Mouse (Mus musculus) MEL (cell line): ENCODE data around the gene Apoa5.

ENCODE experiments used
- CHD2 ChIP-seq: IDR thresholded peaks from 2 replicates; pipeline ENCODE4 v1.6.1; 2011; ENCODE audit warnings: low read length, improper control_type of control experiment
- CTCF ChIP-seq, 3 experiments: IDR thresholded peaks in 2 of 3; conservative IDR thresholded peaks in 1 of 3; 2 replicates each; pipeline ENCODE4 v1.5.1; 2011 to 2012; ENCODE audit warnings: low read length in 3 of 3, low read depth in 2 of 3, mild to moderate bottlenecking in 2 of 3, improper control_type of control experiment in 1 of 3, inconsistent platforms in 1 of 3, mixed read lengths in 1 of 3, moderate library complexity in 1 of 3; ENCODE audit not compliant: control insufficient read depth in 1 of 3, insufficient read depth in 1 of 3, poor library complexity in 1 of 3, severe bottlenecking in 1 of 3
- EP300 ChIP-seq, 2 experiments: IDR thresholded peaks; 2 replicates each; pipeline ENCODE4 v1.6.1; 2011; ENCODE audit warnings: improper control_type of control experiment in 2 of 2, low read length in 2 of 2, low read depth in 1 of 2, mild to moderate bottlenecking in 1 of 2
- GABPA ChIP-seq: IDR thresholded peaks from 2 replicates; pipeline ENCODE4 v1.6.1; 2012; ENCODE audit warnings: low read depth, mild to moderate bottlenecking, inconsistent platforms, low read length, improper control_type of control experiment, moderate library complexity
- MAFK ChIP-seq: IDR thresholded peaks from 2 replicates; pipeline ENCODE4 v1.6.1; 2011; ENCODE audit warnings: low read depth, mild to moderate bottlenecking, low read length, improper control_type of control experiment, borderline replicate concordance
- POLR2A ChIP-seq, 2 experiments: IDR thresholded peaks; 2 replicates each; pipeline ENCODE4 v1.6.1; 2011 to 2012; ENCODE audit warnings: low read length in 2 of 2, mild to moderate bottlenecking in 2 of 2, control low read depth in 1 of 2, improper control_type of control experiment in 1 of 2, low read depth in 1 of 2, moderate library complexity in 1 of 2; ENCODE audit not compliant: control insufficient read depth in 1 of 2, insufficient read depth in 1 of 2, poor library complexity in 1 of 2
- POLR2AphosphoS5 ChIP-seq: IDR thresholded peaks from 2 replicates; pipeline ENCODE4 v1.6.1; 2012; ENCODE audit warnings: low read depth, borderline replicate concordance, mild to moderate bottlenecking, inconsistent platforms, low read length, moderate library complexity, mixed read lengths

GRCm38 (mm10) chr9:46261131-46261530 lies 7.3 kb upstream of the Apoa5 start:
- no peak for TF ChIP-seq CTCF (IDR thresholded peaks at IDR 0.05 in 2 of 3, conservative IDR thresholded peaks at IDR 0.05 in 1 of 3; ENCODE audit: control insufficient read depth in 1 of 3, insufficient read depth in 1 of 3, low read depth in 2 of 3, low read length in 3 of 3, poor library complexity in 1 of 3, severe bottlenecking in 1 of 3)
- no peak for TF ChIP-seq MAFK
- TF ChIP-seq POLR2A (IDR thresholded peaks at IDR 0.05; ENCODE audit: control insufficient read depth in 1 of 2, insufficient read depth in 1 of 2, low read depth in 1 of 2, low read length in 2 of 2, poor library complexity in 1 of 2): no peak
- no peak for TF ChIP-seq GABPA
- no peak for TF ChIP-seq EP300 (IDR thresholded peaks at IDR 0.05; ENCODE audit: low read depth in 1 of 2, low read length in 2 of 2)
- TF ChIP-seq CHD2: no peak
- no peak for TF ChIP-seq POLR2AphosphoS5
